Mouse (Mus musculus) bone marrow macrophage, adult 2 months (primary cell): ENCODE data around the gene Cdc73.

Source experiments
- CTCF ChIP-seq: IDR thresholded peaks from 2 replicates; pipeline ENCODE4 v1.5.1; 2012; ENCODE audit warnings: low read depth, mild to moderate bottlenecking, low read length, moderate library complexity
- POLR2A ChIP-seq: IDR thresholded peaks from 2 replicates; pipeline ENCODE4 v1.6.1; 2012; ENCODE audit warnings: mild to moderate bottlenecking, low read depth, low read length, borderline replicate concordance

DNA sequence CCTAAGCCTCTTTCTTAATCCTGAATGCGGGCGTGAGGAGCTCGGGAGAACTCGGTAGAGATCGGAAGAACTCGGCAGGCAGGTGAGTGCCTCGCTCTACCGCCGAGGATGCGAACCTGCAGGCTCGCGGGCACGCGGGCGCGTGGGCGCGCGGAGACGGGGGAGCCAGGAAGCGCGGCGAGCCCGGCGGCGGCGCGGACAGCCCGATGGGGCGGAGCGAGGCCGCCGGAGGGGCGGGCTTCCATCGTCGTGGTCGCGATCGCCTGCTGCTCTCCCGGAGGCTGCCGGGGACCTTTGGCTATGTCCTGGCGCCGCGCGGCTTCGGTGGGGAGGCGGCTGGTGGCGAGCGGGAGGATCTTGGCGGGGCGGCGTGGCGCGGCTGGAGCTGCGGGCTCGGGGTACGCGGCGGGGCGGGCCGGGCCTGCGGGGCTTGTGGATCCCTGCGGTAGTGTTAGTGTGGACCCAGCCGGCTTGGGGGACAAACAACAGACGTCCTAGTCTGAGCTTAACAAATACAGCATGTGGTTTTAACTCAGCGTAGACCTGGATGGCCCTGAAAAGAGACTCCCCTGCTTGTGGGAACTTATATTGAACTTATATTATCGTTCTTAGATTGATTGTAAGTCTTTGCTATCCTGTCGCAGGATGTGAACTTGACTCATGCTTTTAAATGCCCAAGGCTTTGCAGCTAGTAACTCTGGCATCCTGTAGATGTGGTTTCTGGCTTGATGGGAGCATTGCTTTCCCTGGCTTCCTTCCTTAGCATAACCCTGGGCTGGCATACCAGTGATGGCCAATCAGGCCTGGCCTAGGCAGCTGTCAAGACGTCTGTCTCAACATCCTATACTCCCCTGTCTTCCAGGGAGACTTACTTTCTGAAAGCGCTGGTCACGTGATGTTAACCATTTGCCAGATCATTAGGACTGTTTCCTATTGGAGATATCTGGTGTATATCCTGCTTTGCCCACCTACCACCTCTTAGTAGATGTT, 37.0 kb upstream of the Cdc73 start:
- no peak for TF ChIP-seq CTCF
- TF ChIP-seq POLR2A: no peak
